Comparison of ENCODE assay signal across 8 mouse cellular contexts in the genomic region with DNA sequence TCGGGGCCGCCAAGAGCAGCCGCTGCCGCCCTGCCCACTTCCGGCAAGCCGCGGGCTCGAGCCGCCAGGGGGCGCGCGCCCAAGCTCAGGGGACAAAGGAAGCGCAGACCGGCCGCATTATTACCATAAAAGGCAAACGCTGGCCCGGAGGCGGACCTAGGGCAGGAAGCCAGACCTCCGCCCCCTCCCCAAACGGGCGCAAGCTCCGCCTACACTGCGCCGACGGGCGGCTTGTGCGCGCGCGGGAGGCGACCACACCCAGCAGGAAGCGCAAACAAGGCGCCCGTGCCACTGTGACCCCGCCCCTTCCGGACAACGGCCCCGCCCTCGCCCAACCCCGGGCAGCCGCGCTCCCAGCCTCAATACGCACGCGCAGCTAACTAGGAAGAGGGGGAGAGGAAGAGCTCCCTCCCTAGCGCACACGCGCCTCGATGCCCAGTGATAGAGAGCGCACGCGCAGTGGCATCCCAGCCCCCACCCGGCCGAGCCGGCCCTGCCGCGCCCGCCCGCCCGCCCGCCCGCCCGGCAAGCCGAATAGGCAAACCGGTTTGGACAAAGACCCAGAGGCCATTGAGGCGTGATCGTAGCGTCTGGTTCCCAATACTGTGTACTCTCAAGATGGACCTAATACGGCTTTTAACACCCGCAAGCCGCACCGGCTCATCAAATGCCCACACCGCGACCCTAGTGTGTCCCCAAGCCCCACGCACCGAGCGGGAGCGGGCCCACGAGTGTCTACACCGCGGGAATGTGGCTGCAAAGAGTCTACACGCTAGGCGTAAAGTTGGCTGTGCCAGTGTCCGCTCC. TPM values are rescaled to one million over a fixed set of nuclear protein-coding genes. Genes with fewer than 3 reads are reported as not detected.
DNase-seq lines count a peak whose midpoint lies in the region; ATAC-seq and TF ChIP-seq lines count a peak whose summit lies in the region.

No protein-coding gene starts in this region.

- H3K9ac ChIP-seq in forebrain, postnatal 0 days, result peak overlapping the region; percentile 99
- H3K9ac ChIP-seq in lung, embryonic 16.5 days (ENCODE audit: low read length), result peak overlapping the region; percentile 100

- H3K4me1 ChIP-seq in G1E (ENCODE audit: insufficient read depth, low read depth, low read length), result peaks cover 70% of the 10 kb centered on the region
- peaks cover 17% of the 10 kb centered on the region for H3K4me1 ChIP-seq in forebrain, postnatal 0 days (ENCODE audit: insufficient read depth)
- peaks cover 47% of the 10 kb centered on the region for H3K4me1 ChIP-seq in lung, embryonic 16.5 days (replicated peaks; ENCODE audit: control insufficient read depth, insufficient read depth, low read length)

- peak; percentile 62 for TF ChIP-seq CTCF in G1E (IDR thresholded peaks at IDR 0.05; ENCODE audit: low read depth, low read length)
- peak; percentile 88 for TF ChIP-seq CTCF in forebrain, postnatal 0 days (IDR thresholded peaks at IDR 0.05; ENCODE audit: low read depth)

- peak overlapping the region; percentile 100 for H3K4me3 ChIP-seq in G1E (ENCODE audit: low read depth, low read length)
- H3K4me3 ChIP-seq in forebrain, postnatal 0 days (ENCODE audit: low read depth, low read length), result peak overlapping the region; percentile 76
- H3K4me3 ChIP-seq in lung, embryonic 16.5 days (ENCODE audit: low read length), result peak overlapping the region; percentile 100

- 2% methylated on average over 77 of the region's 84 CpGs for WGBS in forebrain, postnatal 0 days
- WGBS in lung, embryonic 16.5 days, result under 1% methylated on average over 81 of the region's 84 CpGs

- peak overlapping the region; percentile 55 for H3K4me2 ChIP-seq in forebrain, postnatal 0 days (ENCODE audit: low read depth)
- peak overlapping the region; percentile 83 for H3K4me2 ChIP-seq in lung, embryonic 16.5 days (ENCODE audit: low read depth, low read length)

- H3K36me3 ChIP-seq in G1E (replicated peaks), result peaks cover 48% of the 10 kb centered on the region
- peaks cover 44% of the 10 kb centered on the region for H3K36me3 ChIP-seq in forebrain, postnatal 0 days (ENCODE audit: insufficient read depth)
- peaks cover 38% of the 10 kb centered on the region for H3K36me3 ChIP-seq in lung, embryonic 16.5 days (ENCODE audit: control insufficient read depth, insufficient read depth, low read length)

- H3K27ac ChIP-seq in forebrain, postnatal 0 days (ENCODE audit: low read depth, low read length), result peak overlapping the region; percentile 100
- H3K27ac ChIP-seq in lung, embryonic 16.5 days (ENCODE audit: low read length), result peak overlapping the region; percentile 100

- peak; percentile 86 for DNase-seq in G1E (ENCODE audit: low spot score)
- DNase-seq in cerebellum, adult 18-20 months, result peak; percentile 98 to 99
- DNase-seq in forebrain, postnatal 0 days, result peak; percentile 99
- DNase-seq in heart, postnatal 4 days, result peak; percentile 100
- DNase-seq in layer of hippocampus, adult 9-10 months (ENCODE audit: low spot score), result peak; percentile 94
- DNase-seq in ovary, postnatal 10 days (ENCODE audit: low spot score), result peak; percentile 96
- DNase-seq in thymus, postnatal 10 days (ENCODE audit: low spot score in 2 of 2), result peak; percentile 100

- no peaks in the 10 kb centered on the region for H3K9me3 ChIP-seq in G1E (replicated peaks)
- H3K9me3 ChIP-seq in forebrain, postnatal 0 days (ENCODE audit: low read length), result no peaks in the 10 kb centered on the region
- H3K9me3 ChIP-seq in lung, embryonic 16.5 days (ENCODE audit: control insufficient read depth, low read length), result no peaks in the 10 kb centered on the region

- peak; percentile 38 for ATAC-seq in G1E (ENCODE audit: extremely low read depth, insufficient number of reproducible peaks, low FRiP score, poor library complexity, severe bottlenecking)
- ATAC-seq in forebrain, postnatal 0 days, result peak; percentile 89
- peak; percentile 86 for ATAC-seq in lung, embryonic 16.5 days (ENCODE audit: low read depth)

- no peaks in the 10 kb centered on the region for H3K27me3 ChIP-seq in G1E (ENCODE audit: insufficient read depth, low read length)
- H3K27me3 ChIP-seq in forebrain, postnatal 0 days (ENCODE audit: insufficient read depth, low read length), result no peaks in the 10 kb centered on the region
- H3K27me3 ChIP-seq in lung, embryonic 16.5 days (ENCODE audit: control insufficient read depth, insufficient read depth, low read depth, low read length), result no peaks in the 10 kb centered on the region

RNA-seq across cellular contexts. Expression of gene Actb, which starts 0.6 kb away (rescaled TPM):
- 5,110 and 5,465 TPM in 2 replicates for total RNA-seq in G1E (2014; fragmentation: Nextera tagmentation)
- total RNA-seq in G1E (2017), result 4,783 and 4,919 TPM in 2 replicates
- 1,879 and 3,214 TPM in 2 replicates for polyA plus RNA-seq in G1E (2012)
- total RNA-seq in forebrain, postnatal 0 days (2014; rRNA removed), result 5,288 and 5,744 TPM in 2 replicates
- 19,349 and 21,354 TPM in 2 replicates for polyA plus RNA-seq in forebrain, postnatal 0 days (2015; fragmentation: Nextera tagmentation; extraction: Ambion mirVana)
- total RNA-seq in heart, postnatal 4 days (2021), result 1,000 to 10,000 TPM; 2,345 to 2,495 TPM
- polyA plus RNA-seq in lung, embryonic 16.5 days (2015; fragmentation: Nextera tagmentation; extraction: Ambion mirVana), result 16,153 and 18,603 TPM in 2 replicates

RNA-seq across cellular contexts. Expression of gene Fbxl18, which starts 10.7 kb away (rescaled TPM):
- total RNA-seq in G1E (2014; fragmentation: Nextera tagmentation), result 10.8 and 16.2 TPM in 2 replicates
- 4.6 and 5.5 TPM in 2 replicates for total RNA-seq in G1E (2017)
- polyA plus RNA-seq in G1E (2012), result 14.8 and 21.3 TPM in 2 replicates
- total RNA-seq in forebrain, postnatal 0 days (2014; rRNA removed), result 24.9 and 38.0 TPM in 2 replicates
- 14.9 and 27.0 TPM in 2 replicates for polyA plus RNA-seq in forebrain, postnatal 0 days (2015; fragmentation: Nextera tagmentation; extraction: Ambion mirVana)
- total RNA-seq in heart, postnatal 4 days (2021), result 1 to 10 TPM; 9.4 to 9.5 TPM
- polyA plus RNA-seq in lung, embryonic 16.5 days (2015; fragmentation: Nextera tagmentation; extraction: Ambion mirVana), result 9.5 and 10.3 TPM in 2 replicates

RNA-seq across cellular contexts. Expression of gene Fscn1, which starts 54.2 kb away (rescaled TPM):
- total RNA-seq in G1E (2014; fragmentation: Nextera tagmentation), result not detected in 2 replicates
- 0.99 TPM in 1 of 2 replicates, not detected in the other for total RNA-seq in G1E (2017)
- 0.06 TPM in 1 of 2 replicates, not detected in the other for polyA plus RNA-seq in G1E (2012)
- total RNA-seq in forebrain, postnatal 0 days (2014; rRNA removed), result 394 and 457 TPM in 2 replicates
- 522 and 558 TPM in 2 replicates for polyA plus RNA-seq in forebrain, postnatal 0 days (2015; fragmentation: Nextera tagmentation; extraction: Ambion mirVana)
- total RNA-seq in heart, postnatal 4 days (2021), result 100 to 1,000 TPM; 145 to 173 TPM
- polyA plus RNA-seq in lung, embryonic 16.5 days (2015; fragmentation: Nextera tagmentation; extraction: Ambion mirVana), result 181 and 222 TPM in 2 replicates

Comparison
In these comparisons a context has a peak if more than half of its experiments do, and no peak if none do; other contexts are left out.
1. Peak in every context shown above with its lines: DNase-seq, ATAC-seq, H3K4me3 ChIP-seq and H3K27ac ChIP-seq.
2. ATAC-seq: peak in every context shown above with its lines; median percentile 89 in forebrain, postnatal 0 days; 86 in lung, embryonic 16.5 days; 38 in G1E.
3. RNA of gene Fscn1, which starts 54.2 kb away (total RNA-seq): 394 to 457 TPM in forebrain, postnatal 0 days and 145 to 173 TPM in heart, postnatal 4 days; 0.99 TPM in G1E; every median in the first group is over 10 times any median in the second.